Mouse (Mus musculus) C2C12 (cell line): ENCODE measurements around the gene Atp1a1. TPM values are rescaled to one million over a fixed set of nuclear protein-coding genes. Genes with fewer than 3 reads are reported as not detected.

ENCODE experiments used
- H3K27me3 ChIP-seq: one replicate; pipeline ENCODE4 v1.6.1; 2011; ENCODE audit not compliant: control insufficient read depth, insufficient read depth, insufficient read length
- H3K36me3 ChIP-seq: one replicate; pipeline ENCODE4 v1.6.1; 2011; ENCODE audit not compliant: control insufficient read depth, insufficient read depth
- H3K4me3 ChIP-seq: one replicate; pipeline ENCODE4 v1.5.1; 2011; ENCODE audit warnings: mild to moderate bottlenecking, control low read depth; ENCODE audit not compliant: poor library complexity, insufficient read depth, severe bottlenecking
- H3K79me2 ChIP-seq: one replicate; pipeline ENCODE4 v1.6.1; 2011; ENCODE audit not compliant: control insufficient read depth, insufficient read depth
- H3K79me3 ChIP-seq: one replicate; pipeline ENCODE4 v1.6.1; 2011; ENCODE audit warnings: low read depth, control low read depth
- H3ac ChIP-seq: one replicate; pipeline ENCODE3; 2011; ENCODE audit warnings: low read depth; ENCODE audit not compliant: control insufficient read depth, insufficient read length
- CEBPB ChIP-seq: IDR thresholded peaks from one replicate; pipeline ENCODE4 v1.6.1; 2011; ENCODE audit warnings: low read depth, mild to moderate bottlenecking, control low read depth, moderate library complexity
- CTCF ChIP-seq: IDR thresholded peaks from one replicate; pipeline ENCODE4 v1.5.1; 2011; ENCODE audit not compliant: control insufficient read depth, insufficient read depth, insufficient read length
- FOSL1 ChIP-seq: IDR thresholded peaks from one replicate; pipeline ENCODE4 v1.8.0; 2011; ENCODE audit warnings: mild to moderate bottlenecking, low read length; ENCODE audit not compliant: poor library complexity, insufficient read depth, severe bottlenecking
- MAX ChIP-seq: IDR thresholded peaks from one replicate; pipeline ENCODE4 v1.6.1; 2011; ENCODE audit warnings: mild to moderate bottlenecking, control low read depth
- MYOD1 ChIP-seq: IDR thresholded peaks from one replicate; pipeline ENCODE4 v1.6.1; 2011; ENCODE audit warnings: low read depth; ENCODE audit not compliant: control insufficient read depth, insufficient read length
- MYOG ChIP-seq: IDR thresholded peaks from one replicate; pipeline ENCODE4 v1.6.1; 2011; ENCODE audit not compliant: control insufficient read depth, insufficient read length; ENCODE audit errors: extremely low read depth
- USF1 ChIP-seq: IDR thresholded peaks from one replicate; pipeline ENCODE4 v1.6.1; 2011; ENCODE audit warnings: low read depth, mild to moderate bottlenecking, control low read depth, moderate library complexity
- polyA plus RNA-seq: library from polyadenylated mRNA; unstranded; fragments of >200 nt; fragmentation: generic; extraction: Trizol; gene quantifications from one replicate; pipeline ENCODE4 v1.2.1, GENCODE M21; 2012; ENCODE audit warnings: missing spikeins

Gene Atp1a1
- polyA plus RNA-seq, 1 experiment = 228 TPM

GRCm38 (mm10) chr3:101590380-101590779 lies 14.1 kb downstream of the Atp1a1 start:
- Histone ChIP-seq H3ac (no peak overlapping the region), H3K79me2 (peaks cover 9% of the 10 kb centered on the region), H3K36me3 (peaks cover 97% of the 10 kb centered on the region), H3K27me3 (no peaks in the 10 kb centered on the region), H3K79me3 (peaks cover 5% of the 10 kb centered on the region), H3K4me3 (no peak overlapping the region)
- TF ChIP-seq MAX = no peak
- no peak for TF ChIP-seq MYOD1
- no peak for TF ChIP-seq USF1
- no peak for TF ChIP-seq FOSL1
- TF ChIP-seq CEBPB = no peak
- TF ChIP-seq CTCF = no peak
- TF ChIP-seq MYOG = no peak

GRCm38 (mm10) chr3:101588299-101588698 lies 16.2 kb downstream of the Atp1a1 start:
- no peaks in the 10 kb centered on the region for H3K79me3 ChIP-seq
- no peak overlapping the region for H3K4me3 ChIP-seq
- H3ac ChIP-seq = no peak overlapping the region
- no peak for TF ChIP-seq FOSL1
- no peak for TF ChIP-seq CTCF
- H3K79me2 ChIP-seq = no peaks in the 10 kb centered on the region
- H3K27me3 ChIP-seq = no peaks in the 10 kb centered on the region
- H3K36me3 ChIP-seq = peaks cover 96% of the 10 kb centered on the region

- no peaks in the 10 kb centered on the region for H3K79me2 ChIP-seq
- H3K4me3 ChIP-seq = no peak overlapping the region
- H3K36me3 ChIP-seq = peaks cover 97% of the 10 kb centered on the region
- no peaks in the 10 kb centered on the region for H3K27me3 ChIP-seq
- no peaks in the 10 kb centered on the region for H3K79me3 ChIP-seq
- TF ChIP-seq MAX (no peak), CTCF (no peak), MYOD1 (no peak), FOSL1 (no peak), MYOG (no peak), USF1 (no peak), CEBPB (no peak)
- H3ac ChIP-seq = no peak overlapping the region
These were observed 17.7 kb downstream of the Atp1a1 start for GRCm38 (mm10) chr3:101586794-101587193.

DNA sequence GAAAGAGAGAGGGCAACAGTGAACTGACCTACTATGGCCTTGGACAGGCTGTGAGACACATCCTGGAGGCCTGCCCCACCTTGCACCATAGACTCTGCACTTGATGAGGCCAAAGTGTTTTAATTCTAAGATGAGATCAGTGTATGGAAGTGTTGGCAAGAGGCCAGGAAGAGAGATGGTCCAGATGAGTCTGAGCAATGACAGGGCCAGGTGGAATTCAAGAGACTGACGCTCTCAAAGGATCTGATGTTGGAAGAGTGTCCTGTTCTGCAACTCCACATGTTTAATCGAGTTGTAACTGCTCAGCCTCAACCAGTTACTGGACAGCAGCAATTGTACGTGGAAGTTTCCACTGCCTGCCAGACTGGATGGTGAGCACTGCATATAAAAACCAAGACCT lies 26.4 kb downstream of the Atp1a1 start:
- H3K27me3 ChIP-seq = no peaks in the 10 kb centered on the region
- no peaks in the 10 kb centered on the region for H3K79me2 ChIP-seq
- no peak for TF ChIP-seq MYOG
- no peak for TF ChIP-seq MYOD1
- no peak for TF ChIP-seq MAX
- no peak for TF ChIP-seq USF1
- TF ChIP-seq CEBPB = no peak
- TF ChIP-seq CTCF = no peak
- TF ChIP-seq FOSL1 = no peak
- H3K4me3 ChIP-seq = no peak overlapping the region
- H3K36me3 ChIP-seq = peaks cover 80% of the 10 kb centered on the region
- no peaks in the 10 kb centered on the region for H3K79me3 ChIP-seq
- no peak overlapping the region for H3ac ChIP-seq

- no peaks in the 10 kb centered on the region for H3K79me2 ChIP-seq
- no peaks in the 10 kb centered on the region for H3K27me3 ChIP-seq
- TF ChIP-seq FOSL1 (no peak), USF1 (no peak), CTCF (no peak), CEBPB (no peak), MYOG (no peak)
- H3K4me3 ChIP-seq = no peak overlapping the region
- H3K79me3 ChIP-seq = no peaks in the 10 kb centered on the region
- H3K36me3 ChIP-seq = peaks cover 73% of the 10 kb centered on the region
- H3ac ChIP-seq = no peak overlapping the region
These were observed 27.1 kb downstream of the Atp1a1 start for GRCm38 (mm10) chr3:101577361-101577760.

DNA sequence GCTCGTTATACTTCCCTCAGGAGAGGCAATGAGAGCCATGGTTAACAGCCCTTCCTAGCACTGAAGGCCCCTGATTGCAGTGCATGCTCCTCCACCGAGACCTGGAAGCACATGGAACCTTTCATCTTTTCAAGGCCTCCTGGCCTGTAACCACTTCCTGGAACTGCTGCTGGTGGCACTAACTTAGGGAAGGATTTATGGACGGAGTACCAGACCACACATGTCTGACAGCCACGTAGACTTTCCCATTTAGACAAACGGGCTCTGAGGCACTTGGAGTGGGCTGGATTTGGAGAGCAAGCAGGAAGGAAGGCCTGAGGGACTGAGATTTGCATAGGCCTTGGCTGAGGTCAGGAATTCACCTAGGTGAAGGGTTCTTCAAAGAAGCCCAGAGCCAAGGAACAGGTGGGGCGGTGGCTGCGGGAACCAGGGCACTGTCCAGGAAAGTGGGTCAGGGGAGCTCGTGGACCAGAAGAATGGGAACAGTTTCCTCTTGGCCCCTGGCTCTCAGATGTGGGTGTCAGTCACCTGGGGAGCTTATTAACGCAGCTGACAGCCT lies 28.9 kb downstream of the Atp1a1 start:
- Histone ChIP-seq H3K79me2 (no peaks in the 10 kb centered on the region), H3K36me3 (peaks cover 55% of the 10 kb centered on the region), H3K27me3 (no peaks in the 10 kb centered on the region), H3K4me3 (no peak overlapping the region), H3K79me3 (no peaks in the 10 kb centered on the region), H3ac (no peak overlapping the region)
- TF ChIP-seq MYOD1 = no peak
- no peak for TF ChIP-seq MYOG
- TF ChIP-seq CTCF = no peak
- TF ChIP-seq FOSL1 = no peak
- TF ChIP-seq CEBPB = no peak
- no peak for TF ChIP-seq MAX
- no peak for TF ChIP-seq USF1
